Mouse (Mus musculus) Muller cell, postnatal 12 days (primary cell): ENCODE measurements around the gene Lrfn5.
A peak's percentile ranks its signal among the peaks of the same experiment; 100 is the strongest.

Source experiments
- DNase-seq: peaks from one replicate; pipeline ENCODE4 v3.0.0-alpha.2; 2015; ENCODE audit errors: inconsistent ontology term

The Lrfn5 gene

DNA sequence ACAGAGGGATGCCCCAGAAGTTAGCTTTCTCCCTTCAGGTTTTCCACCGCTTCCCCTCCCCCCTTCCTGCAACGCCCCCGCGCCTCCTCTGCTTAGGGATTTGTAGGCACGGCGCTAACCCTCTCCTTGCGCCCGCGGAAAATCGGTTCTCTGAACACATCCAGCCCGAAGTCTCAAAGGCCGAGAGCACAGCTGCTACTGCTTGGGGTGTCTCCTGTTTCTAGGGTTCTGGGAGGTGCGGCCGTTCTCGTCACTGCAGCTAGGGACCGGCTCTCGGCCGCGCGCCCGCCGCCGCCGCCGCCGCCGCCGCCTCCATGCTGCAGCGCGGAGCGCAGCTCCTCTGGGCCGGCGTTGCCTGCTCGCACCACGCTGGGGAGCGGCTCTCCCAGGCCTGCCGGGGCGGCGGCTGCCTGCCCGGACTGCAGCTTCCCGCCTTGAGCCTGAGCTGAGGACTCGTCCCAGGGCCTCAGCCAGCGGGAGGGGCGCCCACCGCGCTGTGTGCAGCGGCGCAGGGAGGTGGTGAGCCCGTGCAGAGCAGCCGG, at the start of gene Lrfn5:
TSS of gene Lrfn5 (plus strand) at position 322 of the 542 bp plus-strand sequence.
- DNase-seq = peak; percentile 68

- DNase-seq = no peak
These were observed 1.3 kb upstream of the Lrfn5 start for GRCm38 (mm10) chr12:61521501-61522147.

DNA sequence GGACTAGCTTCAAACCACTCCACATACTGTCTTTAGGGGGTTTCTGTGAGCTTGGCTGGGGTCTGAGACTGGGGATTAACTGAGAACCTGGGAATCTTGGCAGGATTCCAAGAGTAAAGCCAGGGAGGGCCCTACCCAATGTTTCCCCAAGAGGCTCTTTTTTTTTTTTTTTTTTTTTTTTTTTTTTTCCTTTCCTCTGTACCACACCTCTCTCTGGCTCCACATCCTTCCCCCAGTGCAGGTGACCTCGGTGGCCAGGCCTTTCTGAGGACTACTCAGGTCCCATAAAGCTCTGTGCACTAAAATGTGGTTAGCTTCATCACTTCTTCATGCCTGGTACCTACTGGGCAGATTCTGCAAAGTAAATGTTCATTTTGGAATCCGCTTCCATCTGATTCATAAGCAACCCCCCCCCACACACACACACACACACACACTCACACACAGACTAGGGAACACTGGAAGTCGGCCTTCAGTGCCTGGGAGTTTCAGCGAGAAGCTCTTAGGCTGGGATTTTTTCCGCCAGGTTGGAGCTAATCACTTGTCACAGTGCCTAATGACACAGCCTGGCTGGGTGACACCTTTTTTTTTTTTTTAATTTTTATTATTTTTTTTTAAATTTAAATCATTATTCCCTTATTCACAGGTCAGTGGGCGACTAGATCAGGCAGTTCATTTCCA, 662 bp upstream of the Lrfn5 start:
- peak; percentile 16 for DNase-seq

DNA sequence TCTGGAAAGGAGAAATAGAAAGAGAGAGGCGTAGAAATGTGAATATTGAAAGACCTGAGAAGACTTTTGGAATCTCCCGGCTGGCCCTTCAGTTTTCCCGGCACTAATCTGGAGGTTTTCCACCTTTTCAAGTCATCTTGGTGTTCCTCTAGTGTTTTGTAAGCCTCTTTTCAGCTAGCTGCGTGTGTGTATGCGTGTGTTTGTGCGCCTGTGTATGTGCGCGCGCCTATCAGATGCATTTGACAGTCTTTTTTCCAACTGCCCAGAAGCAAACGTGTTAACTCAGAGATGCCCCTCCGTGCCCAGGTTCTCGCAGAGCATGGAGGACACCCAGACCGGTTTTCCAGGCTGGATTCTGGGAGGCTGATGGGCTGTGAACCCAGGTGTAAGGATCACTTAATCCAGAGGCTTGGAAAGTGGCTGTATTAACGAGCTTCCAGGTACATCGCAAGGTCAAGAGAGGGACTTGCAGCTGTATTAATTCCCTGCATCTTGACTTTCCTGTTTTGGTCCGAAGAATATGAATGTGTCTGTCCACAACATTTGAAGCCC, 757 bp downstream of the Lrfn5 start:
- DNase-seq = peak; percentile 30

DNA sequence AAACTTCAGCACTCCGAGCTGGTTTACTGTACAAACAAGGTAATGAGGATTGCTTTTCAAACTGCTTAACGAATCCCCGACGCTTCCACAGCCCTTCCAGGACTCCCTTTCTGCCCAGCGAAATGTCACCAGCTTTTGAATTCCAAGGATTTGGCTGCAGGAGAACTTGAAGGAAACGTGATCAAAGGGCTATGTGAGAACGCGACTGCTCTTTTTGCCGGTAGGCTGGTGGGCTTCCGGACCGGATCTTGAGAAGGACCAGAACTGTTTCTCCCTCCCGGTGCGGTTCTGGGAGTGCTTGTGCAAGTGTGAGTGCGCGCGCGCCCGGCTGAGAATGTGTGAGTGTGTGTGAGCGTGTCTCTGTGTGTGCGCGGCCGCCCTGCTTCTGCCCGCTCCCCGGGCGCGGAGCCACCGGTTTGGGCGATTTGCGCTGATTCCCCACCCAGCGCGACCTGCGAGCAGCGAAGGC, 1.3 kb downstream of the Lrfn5 start:
- DNase-seq = peak; percentile 25

DNA sequence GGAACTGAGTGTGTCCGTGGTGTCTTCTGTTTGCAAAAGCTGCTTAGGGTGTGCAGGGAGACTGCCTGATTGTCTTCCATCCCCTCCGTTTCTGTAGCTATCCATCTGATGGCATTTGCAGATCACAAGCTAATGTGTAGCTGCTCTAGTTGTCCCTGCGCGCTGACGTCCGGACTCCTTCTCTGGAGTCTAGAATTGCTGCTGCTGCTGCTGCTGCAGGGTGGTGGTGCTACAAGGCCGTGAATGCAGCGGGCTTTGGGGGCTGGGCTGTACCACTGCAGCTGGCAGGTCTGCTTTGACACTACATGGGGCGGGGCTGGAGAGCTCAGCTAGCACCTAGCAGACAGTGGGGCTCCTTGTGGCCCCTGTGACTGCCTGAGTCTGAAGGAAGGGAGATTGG, 3.2 kb downstream of the Lrfn5 start:
- no peak for DNase-seq

GRCm38 (mm10) chr12:61579949-61580348, 57.0 kb downstream of the Lrfn5 start:
- DNase-seq = no peak

DNA sequence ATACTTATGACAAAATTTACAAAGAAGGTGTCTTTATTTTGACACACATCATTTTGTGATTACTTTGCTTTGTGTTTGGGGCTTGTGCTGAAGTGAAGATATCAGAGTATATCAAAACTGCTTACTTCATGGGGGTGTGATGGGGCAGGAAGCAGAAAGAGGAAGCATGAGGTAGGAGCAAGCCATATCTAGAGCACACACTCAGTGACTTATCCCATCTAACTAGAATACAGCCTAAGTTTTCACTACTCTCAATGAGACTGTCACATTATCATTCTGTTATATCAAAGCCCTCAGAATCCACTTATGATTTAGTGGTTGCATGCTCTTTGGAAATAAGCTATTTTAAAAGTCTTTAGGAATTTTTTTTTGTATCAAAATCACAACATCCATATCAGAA, 77.4 kb downstream of the Lrfn5 start:
- no peak for DNase-seq

DNA sequence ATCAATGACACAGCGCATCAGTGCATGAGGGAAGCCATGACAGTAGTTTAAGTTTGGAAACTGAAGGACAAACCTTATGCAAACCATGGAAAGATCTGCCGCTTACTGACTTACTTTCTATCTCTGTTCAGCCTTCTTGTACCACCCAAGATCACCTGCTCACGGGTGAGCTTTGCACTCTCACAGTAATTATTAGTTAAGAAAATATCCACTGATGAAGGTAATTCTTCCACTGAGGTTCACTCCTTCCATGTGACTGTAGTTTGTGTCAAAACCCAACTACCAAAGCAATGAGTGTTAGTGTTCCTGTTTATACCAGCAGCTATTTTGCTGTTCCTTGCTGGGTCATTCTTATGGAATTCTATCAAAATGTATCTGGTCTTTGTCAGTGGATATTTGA, 84.9 kb downstream of the Lrfn5 start:
- no peak for DNase-seq

GRCm38 (mm10) chr12:61610081-61610480, 87.1 kb downstream of the Lrfn5 start:
- no peak for DNase-seq

- DNase-seq = no peak
These were observed 101.6 kb downstream of the Lrfn5 start for GRCm38 (mm10) chr12:61624532-61624931.

GRCm38 (mm10) chr12:61654380-61654779, 131.4 kb downstream of the Lrfn5 start:
- no peak for DNase-seq

DNA sequence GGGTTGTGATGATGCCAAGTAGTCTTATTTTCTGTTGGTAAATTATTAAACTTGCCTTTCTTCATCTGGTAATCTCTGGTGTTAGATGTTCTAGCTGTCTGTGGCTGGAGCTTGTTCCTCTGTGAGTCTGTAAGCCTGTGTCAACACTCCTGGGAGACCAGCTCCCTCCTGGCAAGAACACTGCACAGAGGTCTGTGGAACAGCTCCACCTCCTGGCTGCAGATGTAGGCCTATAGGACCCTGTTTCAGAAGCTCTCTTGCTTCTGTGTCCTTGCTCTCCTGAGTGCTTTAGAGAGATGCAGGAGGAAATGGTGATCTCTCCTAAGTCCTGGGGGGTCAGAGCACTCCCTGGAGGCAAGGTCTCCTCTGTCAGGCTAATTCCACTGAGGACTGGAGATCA, 200.2 kb downstream of the Lrfn5 start:
- no peak for DNase-seq

- DNase-seq = no peak
These were observed 284.2 kb downstream of the Lrfn5 start for GRCm38 (mm10) chr12:61807073-61807605.

- DNase-seq = no peak
These were observed 300.7 kb downstream of the Lrfn5 start for GRCm38 (mm10) chr12:61823601-61824000.

DNA sequence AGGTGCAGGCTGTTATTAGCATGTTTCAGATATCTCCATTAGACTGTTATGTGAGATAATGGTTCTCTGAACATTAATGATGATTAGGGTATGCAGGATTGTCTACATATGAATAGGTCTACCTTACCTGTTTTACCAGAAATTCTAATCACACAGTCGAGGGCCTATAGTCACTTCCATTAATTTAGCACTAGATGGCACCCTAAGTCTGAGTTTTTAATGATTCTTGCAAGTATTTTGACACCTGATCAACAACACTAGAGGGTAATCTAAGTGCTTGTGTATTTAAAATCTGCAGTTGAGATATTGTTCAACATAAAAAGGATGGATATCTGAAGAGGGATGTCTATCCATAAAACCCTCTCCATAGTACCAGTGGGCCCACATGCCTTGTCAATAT, 303.4 kb downstream of the Lrfn5 start:
- peak; percentile 30 for DNase-seq

DNA sequence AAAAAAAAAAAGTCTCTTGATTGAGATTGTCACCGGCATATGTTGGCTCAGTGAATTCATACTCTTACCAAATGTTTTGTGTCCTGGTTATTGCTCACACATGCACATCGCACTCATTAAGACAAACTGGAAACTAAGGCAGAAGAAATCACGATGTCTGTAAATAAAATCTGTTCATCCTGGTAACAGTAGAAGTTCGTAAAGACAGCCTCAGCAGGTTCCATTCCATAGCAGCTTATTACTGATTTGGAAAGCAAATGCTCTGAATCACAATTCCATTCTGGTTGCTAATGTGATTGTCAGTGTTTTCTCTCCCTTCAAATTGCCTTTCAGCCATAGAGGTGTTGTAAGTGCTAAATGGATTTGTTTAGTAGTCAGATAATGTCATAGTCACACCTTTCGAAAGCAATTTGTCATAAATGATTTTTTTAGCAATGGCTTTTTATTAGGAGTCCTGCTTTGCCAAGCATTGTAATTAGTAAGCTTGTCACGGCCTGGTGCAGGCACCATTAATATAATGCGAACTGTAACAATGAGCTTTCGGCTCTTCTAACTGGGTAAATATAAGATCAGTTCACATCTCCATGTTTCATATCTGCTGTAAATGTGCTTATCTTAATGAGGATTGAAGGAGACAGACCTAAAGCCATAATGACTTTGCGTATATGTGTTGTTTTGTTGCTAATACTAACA, 319.8 kb downstream of the Lrfn5 start:
- DNase-seq = no peak

GRCm38 (mm10) chr12:61854183-61854582, 331.2 kb downstream of the Lrfn5 start:
- peak; percentile 12 for DNase-seq
